Mouse (Mus musculus) c-Kit-positive CD71-positive TER-119-positive erythroid progenitor cells, embryonic 14.5 days (primary cell): ENCODE measurements at regions not wholly inside any gene's neighbourhood (a gene's known extent, or its start where the extent isn't known, plus 50 kb on each side); places are given as distances from the start of the nearest gene placed in this dataset.

ENCODE experiments used
- DNase-seq: peaks from one replicate; pipeline ENCODE4 v3.0.0-alpha.2; 2013; ENCODE audit warnings: low spot score

DNA sequence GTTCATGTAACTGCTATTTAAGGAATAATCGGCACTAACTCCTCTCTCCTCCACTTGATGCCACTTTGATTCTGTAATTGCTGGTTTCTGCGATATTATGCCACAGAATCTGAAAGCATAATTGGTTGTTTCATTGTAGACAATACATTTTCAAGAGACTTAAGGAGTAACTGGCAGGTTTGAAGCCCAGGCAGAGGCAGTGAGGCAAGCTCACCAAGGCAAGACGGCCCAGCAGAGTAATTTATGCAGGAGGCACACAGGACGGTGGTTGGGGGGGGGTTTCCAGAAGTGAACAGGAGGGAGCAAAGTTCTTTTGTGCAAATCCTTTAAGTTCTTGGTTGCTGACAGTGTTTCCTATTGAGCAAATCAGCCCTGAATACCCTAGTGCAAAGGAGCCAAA, 249.6 kb downstream of the Drd1 start:
- DNase-seq = no peak

DNA sequence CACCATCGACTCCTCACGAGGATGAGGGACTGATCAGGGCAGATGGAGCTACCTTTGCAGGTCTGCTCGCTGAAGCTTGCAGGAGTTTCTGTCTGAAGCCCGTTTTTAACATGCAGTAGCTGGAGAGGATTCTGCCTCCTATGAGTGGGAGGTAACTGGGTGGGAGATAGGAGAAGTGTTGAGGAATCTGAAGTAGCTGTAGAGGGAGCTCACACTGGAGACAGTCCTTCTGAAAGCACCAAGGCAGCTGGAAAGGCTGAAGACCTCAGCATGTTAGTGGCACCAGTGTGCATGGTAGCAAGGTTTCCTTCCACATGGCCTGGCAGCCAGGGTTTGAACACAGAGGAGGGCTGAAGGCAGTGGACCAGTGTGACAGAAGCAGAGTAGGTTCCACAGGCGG, 254.5 kb downstream of the Drd1 start:
- no peak for DNase-seq

GRCm38 (mm10) chr13:53788809-53789208, 266.7 kb downstream of the Drd1 start:
- DNase-seq = no peak

- DNase-seq = peak; percentile 18
Observed at GRCm38 (mm10) chr13:53783492-53783891, 272.0 kb downstream of the Drd1 start.

GRCm38 (mm10) chr13:53779150-53779549, 276.4 kb downstream of the Drd1 start:
- DNase-seq = no peak

DNA sequence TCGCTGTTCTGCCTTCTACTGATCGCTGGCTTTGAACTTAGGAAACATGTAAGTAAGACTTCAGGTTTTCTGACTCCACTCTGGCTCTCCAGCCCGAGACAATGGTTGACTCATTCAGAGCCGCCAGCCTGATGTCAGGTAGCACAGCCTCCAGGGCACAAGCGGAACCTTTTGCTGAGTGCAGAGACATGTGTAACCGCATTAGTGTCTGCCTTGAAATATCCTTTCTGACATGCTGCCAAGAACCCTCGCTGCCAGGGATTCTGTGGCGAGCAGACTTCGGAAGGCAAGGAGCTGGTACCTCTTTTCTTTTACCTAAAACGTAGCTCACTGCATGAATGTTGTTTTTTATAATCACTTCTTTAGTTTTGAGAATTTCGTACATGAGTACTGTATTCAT, 279.1 kb downstream of the Drd1 start:
- no peak for DNase-seq

DNA sequence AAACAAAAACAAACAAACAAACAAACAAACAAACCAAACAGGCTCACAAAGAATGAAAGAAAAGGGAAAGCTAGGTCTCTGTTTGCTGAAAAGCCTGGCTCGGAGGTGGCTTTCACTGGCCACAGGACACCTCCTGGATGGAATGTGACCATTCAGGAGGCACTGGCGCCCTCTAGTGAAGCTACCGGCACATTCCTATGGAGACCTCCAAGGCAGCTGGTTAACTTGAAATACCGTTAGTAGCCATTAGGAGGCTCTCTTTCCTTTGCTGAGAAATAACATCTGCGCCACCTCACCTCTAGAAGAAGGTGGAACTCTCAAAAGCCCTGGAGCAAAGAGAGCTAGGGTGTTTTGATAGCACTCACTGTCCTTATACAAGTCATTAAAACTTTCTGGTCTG, 279.8 kb downstream of the Drd1 start:
- peak; percentile 20 for DNase-seq

DNA sequence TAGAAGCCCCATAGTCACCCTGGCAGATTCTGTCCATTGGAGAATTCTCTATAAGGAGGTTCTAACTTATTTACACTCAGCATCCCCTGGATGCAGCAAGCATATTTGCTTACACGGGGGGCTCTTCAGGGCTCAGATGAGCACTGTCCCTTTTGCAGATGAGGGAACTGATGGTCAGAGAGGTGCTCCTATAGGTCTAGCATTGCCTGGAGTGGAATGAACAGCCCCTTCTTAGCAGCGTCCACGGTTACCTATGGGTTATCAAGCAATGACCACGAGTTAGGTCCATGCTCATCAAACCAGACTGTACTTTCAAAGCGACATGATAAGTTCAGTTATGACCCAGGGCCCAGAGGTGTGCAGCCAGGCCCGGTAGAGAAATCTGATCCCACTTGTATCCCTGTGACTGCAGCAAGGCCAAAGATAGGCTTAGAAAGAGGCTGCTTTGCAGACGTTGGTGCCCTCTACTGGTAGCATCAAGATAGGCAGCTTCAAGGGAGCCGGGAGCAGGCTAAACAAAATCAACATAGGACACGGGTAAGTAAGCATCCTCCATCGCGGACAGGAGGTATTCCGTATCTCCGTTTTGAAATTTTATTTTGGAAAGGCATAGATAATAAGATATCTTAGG, 290.8 kb downstream of the Drd1 start:
- DNase-seq = peak; percentile 5

DNA sequence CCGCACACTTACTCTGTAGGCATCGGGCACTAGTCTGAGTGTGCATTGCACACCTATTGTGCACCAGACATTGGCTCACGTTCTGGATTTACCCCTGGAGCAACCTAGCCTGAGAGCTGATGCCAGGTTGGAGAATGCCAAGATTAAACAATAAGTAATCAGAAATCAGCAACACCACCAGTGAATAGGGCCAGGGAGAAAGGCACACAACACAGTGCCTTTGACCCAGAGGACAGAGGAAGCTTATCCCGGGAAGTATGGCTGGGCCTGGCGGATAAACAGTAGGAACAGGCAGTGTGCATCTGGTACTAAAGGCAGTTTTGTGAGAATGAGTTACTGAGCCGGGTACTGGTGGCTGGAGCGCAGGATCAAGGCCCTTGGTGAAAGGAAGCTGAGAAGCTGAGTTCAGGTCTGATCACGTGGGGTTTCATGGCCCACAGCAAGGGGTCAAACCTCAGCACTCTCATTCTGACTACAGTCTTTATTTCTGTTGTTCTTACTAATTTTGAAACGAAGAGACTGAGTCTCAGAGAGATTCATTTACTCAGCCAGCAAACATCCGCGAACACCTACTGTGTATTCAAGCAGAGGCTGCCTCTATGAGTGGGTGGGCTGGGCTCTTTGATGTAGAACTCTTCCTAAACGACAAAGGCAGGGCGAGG, 284.8 kb upstream of the Msx2 start:
- no peak for DNase-seq

GRCm38 (mm10) chr13:53756970-53757530, 284.2 kb upstream of the Msx2 start:
- no peak for DNase-seq

GRCm38 (mm10) chr13:53755046-53755615, 282.3 kb upstream of the Msx2 start:
- no peak for DNase-seq

DNA sequence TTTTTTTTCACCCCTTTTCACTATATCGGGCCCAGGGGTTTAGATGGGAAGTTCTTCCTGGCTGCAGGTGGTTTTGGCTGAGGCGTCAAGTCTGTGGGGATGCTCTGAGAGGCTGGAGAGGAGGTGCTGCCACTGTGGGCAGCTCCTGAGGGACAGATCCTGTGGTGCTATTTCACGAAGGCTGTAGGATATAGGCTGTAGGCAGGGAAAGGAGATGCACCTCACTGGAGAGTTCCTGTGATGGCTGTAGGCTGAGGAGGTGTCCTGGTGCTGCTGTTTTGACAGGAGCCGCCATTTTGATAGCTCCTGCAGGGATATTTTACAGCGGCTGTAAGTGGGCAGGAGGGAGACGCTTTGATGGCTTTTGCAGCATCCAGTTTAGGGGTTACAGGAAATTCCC, 280.2 kb upstream of the Msx2 start:
- no peak for DNase-seq

DNA sequence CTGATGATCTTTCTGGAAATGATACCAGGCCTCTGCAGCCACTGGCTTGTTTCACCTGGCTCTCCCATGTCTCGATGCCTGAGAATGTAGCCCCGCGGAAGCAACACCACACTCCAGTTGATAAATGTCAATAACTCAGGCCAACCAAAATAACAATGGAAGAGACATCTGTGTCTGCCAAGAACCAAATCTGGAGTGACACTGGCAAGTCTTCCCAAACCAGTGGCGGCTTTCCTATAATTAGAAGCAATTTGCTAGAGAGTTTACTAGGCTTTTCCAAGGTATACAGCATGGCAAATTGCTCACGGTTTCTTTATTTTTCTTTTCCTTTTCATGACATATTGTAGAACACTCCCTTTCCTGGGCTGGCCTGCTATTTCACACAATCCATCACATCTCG, 268.1 kb upstream of the Msx2 start:
- no peak for DNase-seq

- DNase-seq = no peak
Observed at GRCm38 (mm10) chr13:53739127-53739526, 266.3 kb upstream of the Msx2 start.

DNA sequence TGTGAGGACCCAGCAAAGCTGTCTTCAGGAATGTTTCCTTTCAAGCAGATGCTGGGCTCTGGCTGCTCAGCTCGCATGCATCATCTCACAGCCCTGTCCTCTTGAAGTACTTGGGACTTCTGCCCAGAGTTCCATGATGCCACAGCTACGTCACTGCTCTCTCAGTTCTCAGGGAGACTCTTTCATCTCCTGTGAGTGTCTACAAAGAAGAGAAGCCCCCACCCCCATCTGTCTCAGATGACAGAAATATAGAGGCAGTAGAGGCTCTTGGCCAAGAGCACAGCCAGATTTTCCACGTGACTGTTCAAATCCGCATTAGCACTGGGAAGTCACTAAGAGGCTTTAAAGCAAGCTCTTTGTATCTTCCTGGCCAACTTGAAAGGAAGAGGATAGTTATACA, 262.1 kb upstream of the Msx2 start:
- no peak for DNase-seq

- DNase-seq = no peak
Observed at GRCm38 (mm10) chr13:53730259-53730902, 257.5 kb upstream of the Msx2 start.

GRCm38 (mm10) chr13:53729848-53730247, 257.0 kb upstream of the Msx2 start:
- DNase-seq = no peak

DNA sequence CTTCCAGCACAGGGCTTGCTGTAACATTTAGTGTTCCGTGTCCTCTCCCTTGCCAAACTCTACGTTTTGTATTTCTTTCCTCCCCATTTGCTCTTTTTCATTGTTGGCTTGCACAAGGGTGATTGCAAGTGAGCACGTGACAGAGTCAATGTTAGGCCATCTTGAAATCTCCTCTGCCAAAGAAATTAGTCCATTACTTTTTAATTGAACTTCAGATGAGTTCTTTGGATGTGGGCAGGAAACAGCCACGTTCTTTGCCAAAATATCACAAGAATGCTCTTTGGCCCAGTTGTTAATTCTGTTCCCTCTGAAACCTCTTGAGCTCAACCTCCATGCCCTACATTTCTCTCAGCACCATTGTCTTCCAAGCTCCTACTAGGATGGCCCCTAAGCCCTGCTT, 253.2 kb upstream of the Msx2 start:
- DNase-seq = no peak

- DNase-seq = no peak
Observed at GRCm38 (mm10) chr13:53722881-53723280, 250.0 kb upstream of the Msx2 start.

DNA sequence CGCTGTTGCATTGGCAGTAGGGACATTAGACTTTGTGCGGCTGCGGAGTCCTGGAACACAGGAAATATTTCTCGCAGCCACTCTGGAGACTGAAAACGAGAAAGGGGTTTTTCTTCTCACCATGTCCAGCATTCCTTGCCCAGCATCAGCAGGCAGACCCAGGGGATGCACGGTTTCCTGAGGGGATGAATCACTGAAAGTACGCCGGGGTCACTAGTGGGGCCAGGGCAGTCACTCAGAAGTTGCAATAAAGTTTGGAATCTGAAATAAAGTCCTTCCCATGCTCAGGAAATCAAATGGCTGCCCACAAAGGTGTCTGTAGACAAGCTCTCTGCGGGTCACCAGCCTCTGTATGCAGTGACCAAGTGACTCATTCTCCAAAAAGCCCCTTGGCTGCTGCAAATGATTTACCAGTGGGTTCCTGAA, 248.2 kb upstream of the Msx2 start:
- DNase-seq = no peak

GRCm38 (mm10) chr13:53717582-53717981, 244.7 kb upstream of the Msx2 start:
- DNase-seq = no peak

GRCm38 (mm10) chr13:53717086-53717485, 244.2 kb upstream of the Msx2 start:
- no peak for DNase-seq

DNA sequence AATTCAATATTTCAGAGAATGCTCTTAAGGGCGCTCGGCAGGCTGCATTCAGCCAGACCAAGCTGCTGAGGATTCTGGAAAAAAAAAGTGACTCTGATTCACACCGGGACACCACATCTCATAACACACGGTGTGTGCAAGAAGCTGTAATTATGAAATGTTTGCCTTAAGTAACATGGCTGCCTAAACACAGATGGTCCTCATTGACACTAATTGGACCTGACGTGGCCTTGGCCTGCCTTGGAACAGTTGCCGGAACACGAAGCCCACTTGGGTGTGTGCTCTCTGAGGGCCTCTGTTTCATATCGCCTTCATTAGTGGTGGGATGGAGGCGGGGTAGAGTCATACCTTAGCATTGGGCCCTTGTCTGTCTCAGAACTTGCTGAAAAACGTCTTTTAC, 236.2 kb upstream of the Msx2 start:
- DNase-seq = no peak
